Mouse (Mus musculus): ENCODE results near the gene Kif26a. TPM values are rescaled to one million over a fixed set of nuclear protein-coding genes. Genes with fewer than 3 reads are reported as not detected.
A peak's percentile ranks its signal among the peaks of the same experiment; 100 is the strongest.

Kif26a gene
- polyA plus RNA-seq, 1 experiment from 2014 or later = not detected

DNA sequence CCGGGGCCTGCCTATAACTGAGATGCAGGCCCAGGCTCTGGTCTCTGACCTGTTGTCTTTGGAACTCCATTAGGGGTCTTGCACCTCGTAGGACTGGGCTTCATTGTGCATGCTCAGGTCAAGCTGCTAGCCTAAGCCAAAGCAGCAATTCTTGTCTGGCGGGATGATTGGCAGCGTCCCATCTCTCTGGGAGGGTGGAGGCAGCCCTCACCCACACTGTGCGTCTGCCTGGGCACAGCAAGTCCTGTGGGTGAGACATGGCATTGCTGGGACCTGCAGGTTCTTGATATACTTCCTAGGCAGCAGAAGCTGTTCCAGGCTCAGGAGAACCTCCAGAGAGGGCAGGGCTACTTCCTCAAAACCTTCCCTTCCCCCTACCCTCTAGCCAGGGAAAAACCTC, 29.0 kb upstream of the Kif26a start:
- Histone ChIP-seq H3K36me3 (ENCODE audit: inconsistent target) (no peaks in the 10 kb centered on the region), H3K27ac (no peak overlapping the region), H3K4me3 (ENCODE audit: inconsistent target) (no peak overlapping the region), H3K79me2 (ENCODE audit: inconsistent target) (no peaks in the 10 kb centered on the region)
- 79% methylated on average over 5 of the region's 5 CpGs for WGBS (ENCODE audit: missing documents)

DNA sequence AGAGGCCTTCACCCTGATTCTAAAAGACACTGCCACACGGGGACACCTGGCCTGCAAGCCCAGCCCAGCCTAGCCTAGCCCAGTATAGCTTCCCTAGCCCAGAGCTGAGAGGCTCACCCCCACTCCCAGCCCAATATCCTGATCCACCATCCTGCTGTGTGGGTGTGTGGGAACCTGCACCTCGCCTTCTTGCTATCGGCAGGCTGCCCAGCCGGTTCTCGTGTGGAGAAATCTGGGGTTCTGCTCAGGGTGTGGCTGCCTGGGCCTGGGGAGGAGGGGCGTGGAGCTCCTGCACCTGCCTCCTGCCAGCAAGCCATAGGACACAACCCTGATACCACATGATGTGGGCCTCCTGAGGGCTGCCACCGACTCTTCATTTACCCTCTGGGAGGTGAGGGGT, 28.4 kb upstream of the Kif26a start:
- Histone ChIP-seq H3K36me3 (ENCODE audit: inconsistent target) (no peaks in the 10 kb centered on the region), H3K27ac (no peak overlapping the region), H3K4me3 (ENCODE audit: inconsistent target) (no peak overlapping the region), H3K79me2 (ENCODE audit: inconsistent target) (no peaks in the 10 kb centered on the region)
- WGBS (ENCODE audit: missing documents) = 89% methylated on average over 7 of the region's 7 CpGs

DNA sequence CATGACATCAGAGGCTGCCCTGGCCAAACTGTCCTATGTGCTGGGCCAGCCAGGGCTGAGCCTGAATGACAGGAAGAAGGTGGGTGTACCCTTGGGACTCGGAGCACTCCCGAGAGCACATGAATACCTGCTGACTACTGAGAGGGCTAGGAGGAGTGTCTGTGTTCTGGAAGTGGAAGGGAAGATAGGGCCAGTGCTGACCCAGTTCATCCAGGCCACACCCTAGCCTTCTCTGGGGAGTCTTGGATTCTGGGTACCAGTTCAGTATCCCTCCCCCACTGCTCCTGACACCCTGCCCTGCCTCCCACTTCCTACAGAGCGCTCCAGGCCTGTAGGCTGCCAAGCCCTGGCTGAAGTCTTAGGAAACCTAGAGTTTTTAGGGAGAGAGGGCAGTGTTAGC, 24.8 kb upstream of the Kif26a start:
- 86% methylated on average over 3 of the region's 3 CpGs for WGBS (ENCODE audit: missing documents)

DNA sequence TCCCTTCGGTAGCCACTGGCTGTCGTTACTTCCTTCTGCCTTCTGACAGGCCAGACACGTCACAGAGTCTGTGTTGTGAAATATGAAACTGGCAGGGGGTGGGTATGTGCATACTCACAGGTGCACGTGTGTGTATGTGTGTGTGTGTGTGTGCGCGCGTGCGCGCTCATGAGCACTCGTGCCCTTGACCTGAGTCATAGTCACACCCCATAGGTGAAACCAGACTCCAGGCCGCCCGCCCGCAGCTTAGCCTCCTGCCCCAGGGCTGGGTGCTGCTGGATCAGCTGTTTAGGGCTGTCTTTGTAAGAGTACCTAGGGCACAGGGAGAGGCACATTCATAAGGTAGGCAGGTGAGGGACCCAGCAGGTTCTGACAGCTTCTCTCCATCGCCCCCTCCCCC, 20.1 kb upstream of the Kif26a start:
- Histone ChIP-seq H3K79me2 (ENCODE audit: inconsistent target) (no peaks in the 10 kb centered on the region), H3K36me3 (ENCODE audit: inconsistent target) (no peaks in the 10 kb centered on the region), H3K4me3 (ENCODE audit: inconsistent target) (no peak overlapping the region), H3K27ac (no peak overlapping the region)
- WGBS (ENCODE audit: missing documents) = 29% methylated on average over 14 of the region's 14 CpGs

More for the DNA sequence above, 24.8 kb upstream of the Kif26a start:
- Histone ChIP-seq H3K4me3 (ENCODE audit: inconsistent target) (no peak overlapping the region), H3K79me2 (ENCODE audit: inconsistent target) (no peaks in the 10 kb centered on the region), H3K27ac (no peak overlapping the region), H3K36me3 (ENCODE audit: inconsistent target) (no peaks in the 10 kb centered on the region)

DNA sequence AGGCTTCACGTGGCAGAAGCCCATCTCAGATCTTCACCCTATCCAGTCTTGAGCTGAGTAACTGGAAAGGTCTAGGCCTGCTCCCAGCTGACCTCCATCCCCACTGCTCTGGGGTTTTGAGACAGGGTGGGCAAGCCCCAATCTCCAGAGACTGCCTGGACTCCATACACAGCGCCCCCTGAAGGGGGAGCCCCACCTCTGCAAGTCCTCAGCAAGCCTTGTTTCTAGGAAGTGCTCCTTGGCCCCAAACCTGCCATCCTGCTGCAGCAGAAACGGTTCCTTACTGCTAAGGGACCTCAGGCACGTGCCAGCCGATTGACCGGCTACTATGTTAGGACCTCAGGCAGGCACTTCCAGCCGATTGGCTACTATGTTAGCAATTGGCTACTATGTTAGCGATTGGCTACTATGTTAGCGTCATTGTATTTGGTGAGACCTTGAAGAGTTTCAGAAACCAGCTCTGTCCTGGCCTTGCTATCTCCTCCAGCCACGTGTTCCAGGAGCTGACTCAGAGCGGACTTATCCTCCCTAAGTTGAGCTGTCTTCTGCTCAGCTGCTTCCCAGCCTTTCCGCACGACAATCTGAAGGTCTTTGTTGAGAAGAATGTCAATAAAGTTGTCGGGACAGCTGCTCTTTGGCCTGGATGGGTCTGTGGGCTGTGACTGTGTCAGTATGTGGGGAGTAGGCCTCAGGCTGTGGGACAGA, 18.9 kb upstream of the Kif26a start:
- H3K36me3 ChIP-seq (ENCODE audit: inconsistent target) = no peaks in the 10 kb centered on the region
- H3K4me3 ChIP-seq (ENCODE audit: inconsistent target) = no peak overlapping the region
- H3K27ac ChIP-seq = no peak overlapping the region
- WGBS (ENCODE audit: missing documents) = 73% methylated on average over 14 of the region's 14 CpGs
- H3K79me2 ChIP-seq (ENCODE audit: inconsistent target) = no peaks in the 10 kb centered on the region

DNA sequence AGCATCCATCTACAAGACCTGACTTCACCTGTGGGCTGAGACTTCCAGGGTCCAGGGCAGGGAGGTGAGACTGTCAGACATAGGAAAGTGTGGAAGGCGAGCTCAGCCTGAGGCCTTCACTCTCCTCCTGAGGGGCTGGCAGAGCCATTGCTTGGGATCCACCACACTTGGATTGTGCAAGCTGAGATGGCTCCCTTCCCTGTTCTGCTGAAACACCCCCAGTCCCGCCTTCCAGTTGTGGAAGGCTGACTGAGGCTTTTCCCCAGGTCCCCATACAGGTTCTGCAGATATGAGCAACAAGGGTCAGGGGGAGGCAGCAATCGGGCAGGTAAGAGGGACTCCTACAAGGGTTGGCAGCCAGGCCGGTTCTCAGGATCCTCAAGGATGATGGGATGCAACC, 17.5 kb upstream of the Kif26a start:
- no peak overlapping the region for H3K4me3 ChIP-seq (ENCODE audit: inconsistent target)
- WGBS (ENCODE audit: missing documents) = 91% methylated on average over 4 of the region's 4 CpGs

DNA sequence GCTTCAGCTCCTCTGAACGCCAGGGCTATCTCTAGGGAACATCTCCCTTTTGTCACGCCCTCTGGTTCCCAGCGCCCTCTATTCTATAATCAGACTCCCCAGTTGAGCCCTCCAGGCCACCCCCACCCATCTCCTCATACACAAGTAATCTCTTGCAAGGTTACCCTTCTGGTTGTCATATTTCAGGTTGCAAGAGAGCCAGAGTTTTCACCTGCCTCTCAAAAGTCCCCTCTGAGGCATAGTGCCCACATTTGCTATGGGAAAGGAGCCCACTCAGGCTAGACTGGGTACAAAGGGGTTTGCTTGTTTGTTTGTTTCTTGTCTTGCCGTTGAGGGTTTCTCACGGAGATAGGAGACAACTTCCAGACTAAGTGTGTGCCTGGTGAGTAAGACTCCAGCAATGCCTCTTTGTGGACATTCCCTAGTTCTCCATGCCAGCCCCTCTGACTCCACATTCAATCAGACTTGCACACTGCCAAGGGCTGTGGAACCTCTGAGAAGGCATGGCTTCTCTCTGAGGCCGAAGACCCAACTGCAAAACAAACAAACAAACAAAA, 16.6 kb upstream of the Kif26a start:
- no peaks in the 10 kb centered on the region for H3K79me2 ChIP-seq (ENCODE audit: inconsistent target)
- WGBS (ENCODE audit: missing documents) = 79% methylated on average over 6 of the region's 6 CpGs
- no peak overlapping the region for H3K27ac ChIP-seq
- no peaks in the 10 kb centered on the region for H3K36me3 ChIP-seq (ENCODE audit: inconsistent target)
- H3K4me3 ChIP-seq (ENCODE audit: inconsistent target) = no peak overlapping the region

More for the DNA sequence above, 17.5 kb upstream of the Kif26a start:
- Histone ChIP-seq H3K27ac (no peak overlapping the region), H3K79me2 (ENCODE audit: inconsistent target) (no peaks in the 10 kb centered on the region), H3K36me3 (ENCODE audit: inconsistent target) (no peaks in the 10 kb centered on the region)

DNA sequence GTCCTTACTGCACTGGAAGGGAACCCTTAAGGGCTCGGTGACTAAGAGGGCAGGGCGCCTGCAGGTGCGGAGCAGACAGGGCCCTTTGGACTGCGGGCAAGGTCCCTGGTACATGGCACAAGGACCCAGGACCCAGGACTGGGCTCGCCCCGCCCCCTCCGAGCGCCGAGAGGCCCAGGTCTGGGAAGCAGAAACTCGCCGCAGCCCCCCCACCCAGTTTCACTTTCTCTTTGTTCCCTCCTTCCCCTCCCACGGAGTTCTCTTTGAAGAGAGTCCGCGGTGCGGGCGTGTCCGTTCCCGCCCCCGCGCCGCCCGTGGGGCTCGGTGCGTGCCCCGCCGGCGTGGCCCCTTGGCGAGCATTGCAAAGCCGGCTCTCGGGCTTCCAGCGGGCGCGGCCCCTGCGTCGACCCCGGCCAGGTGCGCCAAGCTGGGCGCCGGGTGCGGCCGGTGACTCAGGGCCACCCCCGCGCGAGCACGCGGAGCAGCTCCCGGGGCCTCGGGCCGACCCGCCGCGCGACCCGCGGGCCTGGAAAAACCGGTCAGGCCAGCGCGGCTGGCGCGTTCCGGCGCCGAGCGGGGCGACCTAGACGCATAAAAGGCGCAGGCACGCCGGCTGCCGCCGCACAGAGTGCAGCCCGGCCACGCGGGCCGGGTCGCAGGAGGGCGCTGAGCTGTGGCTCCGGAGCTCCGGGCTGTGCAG, 15.7 kb upstream of the Kif26a start:
- H3K27ac ChIP-seq = no peak overlapping the region
- peak overlapping the region; percentile 16; the same call in 1 of the 2 replicates for H3K4me3 ChIP-seq (ENCODE audit: inconsistent target)
- H3K36me3 ChIP-seq (ENCODE audit: inconsistent target) = no peaks in the 10 kb centered on the region
- H3K79me2 ChIP-seq (ENCODE audit: inconsistent target) = no peaks in the 10 kb centered on the region
- 1% methylated on average over 64 of the region's 79 CpGs for WGBS (ENCODE audit: missing documents)

DNA sequence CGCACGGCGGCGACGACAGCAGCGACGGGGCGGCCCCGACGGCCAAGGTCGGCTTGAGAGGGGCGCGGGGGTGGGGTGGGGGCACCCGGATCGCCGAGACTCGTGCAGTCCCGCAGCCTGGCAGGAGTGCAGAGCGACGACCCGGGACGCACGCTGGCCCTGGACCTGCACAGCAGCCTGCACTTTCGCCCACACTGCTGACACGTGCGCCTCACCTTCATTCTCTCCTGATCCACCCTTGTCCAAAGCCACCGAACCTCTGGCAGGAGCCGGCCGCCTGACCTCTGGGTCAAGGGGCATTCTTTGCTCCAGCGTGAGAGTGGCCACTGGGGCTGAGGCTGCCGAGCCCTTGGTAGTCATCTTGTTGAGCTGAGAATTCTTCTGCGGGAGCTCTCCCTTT, 15.1 kb upstream of the Kif26a start:
- Histone ChIP-seq H3K79me2 (ENCODE audit: inconsistent target) (no peaks in the 10 kb centered on the region), H3K4me3 (ENCODE audit: inconsistent target) (no peak overlapping the region), H3K36me3 (ENCODE audit: inconsistent target) (no peaks in the 10 kb centered on the region), H3K27ac (no peak overlapping the region)
- WGBS (ENCODE audit: missing documents) = 25% methylated on average over 32 of the region's 32 CpGs

DNA sequence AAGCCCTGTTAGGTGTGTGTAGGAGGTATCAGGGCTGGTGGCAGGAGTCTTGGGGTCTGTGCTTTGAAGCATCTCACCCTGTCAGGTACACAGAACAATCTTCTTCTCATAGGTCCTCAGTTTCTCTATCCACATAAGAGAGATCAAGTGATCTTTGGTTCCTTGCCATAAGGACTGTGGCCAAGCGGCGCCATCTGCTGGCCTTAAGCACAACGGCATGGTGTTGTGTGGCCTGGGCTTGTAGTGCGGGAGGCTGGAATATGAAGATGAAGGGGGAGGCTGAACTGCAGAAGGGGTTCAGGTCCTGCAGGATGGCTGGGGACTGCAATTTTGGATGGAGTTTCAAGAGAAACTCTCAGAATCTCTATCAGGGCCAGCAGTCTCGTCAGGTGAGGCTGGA, 5.8 kb upstream of the Kif26a start:
- Histone ChIP-seq H3K36me3 (ENCODE audit: inconsistent target) (no peaks in the 10 kb centered on the region), H3K4me3 (ENCODE audit: inconsistent target) (no peak overlapping the region)

DNA sequence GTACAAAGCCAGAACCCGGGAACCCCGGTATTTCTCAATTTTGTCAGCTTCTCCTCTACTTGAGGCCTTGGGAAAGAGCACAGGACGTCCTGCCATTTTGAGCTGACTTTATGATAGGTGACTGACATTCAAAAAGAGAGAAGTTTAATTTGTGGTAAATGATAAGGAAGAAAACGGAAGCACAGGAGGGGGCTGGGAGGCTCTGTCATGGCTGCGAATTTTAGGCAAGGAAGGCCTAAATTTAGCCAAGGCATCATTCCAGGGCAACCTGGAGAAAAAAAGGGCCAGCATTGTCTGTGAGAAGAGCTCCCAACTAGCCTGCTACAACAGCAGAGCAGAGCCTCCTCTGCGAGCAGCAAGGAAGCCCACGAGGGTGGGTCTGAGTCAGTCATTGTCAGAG, 5.3 kb upstream of the Kif26a start:
- WGBS (ENCODE audit: missing documents) = 23% methylated on average over 7 of the region's 7 CpGs
- no peaks in the 10 kb centered on the region for H3K79me2 ChIP-seq (ENCODE audit: inconsistent target)
- H3K27ac ChIP-seq = no peak overlapping the region
- no peaks in the 10 kb centered on the region for H3K36me3 ChIP-seq (ENCODE audit: inconsistent target)
- no peak overlapping the region for H3K4me3 ChIP-seq (ENCODE audit: inconsistent target)

More for the DNA sequence above, 5.8 kb upstream of the Kif26a start:
- Histone ChIP-seq H3K27ac (no peak overlapping the region), H3K79me2 (ENCODE audit: inconsistent target) (no peaks in the 10 kb centered on the region)
- WGBS (ENCODE audit: missing documents) = 5% methylated on average over 5 of the region's 5 CpGs

DNA sequence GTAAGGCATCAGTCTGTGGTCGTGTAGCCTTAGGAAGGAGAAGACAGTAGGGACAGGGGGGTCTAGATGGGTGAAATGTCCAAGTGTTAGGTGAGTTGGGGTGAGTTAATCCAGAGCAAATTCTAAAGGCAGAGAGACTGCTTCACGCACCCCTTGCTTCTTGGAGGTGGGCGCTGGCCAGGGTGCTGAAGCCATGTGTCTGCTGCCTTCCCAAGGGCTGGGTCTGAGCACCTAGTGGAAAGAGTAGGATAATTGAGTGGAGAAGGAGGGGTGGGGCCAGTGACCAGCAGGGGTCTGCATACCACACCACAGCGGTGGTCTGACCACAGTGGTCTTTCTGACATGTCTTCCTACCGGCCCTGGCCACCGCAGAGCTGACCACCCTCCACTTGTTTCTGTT, 4.7 kb upstream of the Kif26a start:
- H3K27ac ChIP-seq = no peak overlapping the region
- H3K4me3 ChIP-seq (ENCODE audit: inconsistent target) = no peak overlapping the region
- H3K79me2 ChIP-seq (ENCODE audit: inconsistent target) = no peaks in the 10 kb centered on the region
- 12% methylated on average over 6 of the region's 6 CpGs for WGBS (ENCODE audit: missing documents)
- H3K36me3 ChIP-seq (ENCODE audit: inconsistent target) = no peaks in the 10 kb centered on the region

DNA sequence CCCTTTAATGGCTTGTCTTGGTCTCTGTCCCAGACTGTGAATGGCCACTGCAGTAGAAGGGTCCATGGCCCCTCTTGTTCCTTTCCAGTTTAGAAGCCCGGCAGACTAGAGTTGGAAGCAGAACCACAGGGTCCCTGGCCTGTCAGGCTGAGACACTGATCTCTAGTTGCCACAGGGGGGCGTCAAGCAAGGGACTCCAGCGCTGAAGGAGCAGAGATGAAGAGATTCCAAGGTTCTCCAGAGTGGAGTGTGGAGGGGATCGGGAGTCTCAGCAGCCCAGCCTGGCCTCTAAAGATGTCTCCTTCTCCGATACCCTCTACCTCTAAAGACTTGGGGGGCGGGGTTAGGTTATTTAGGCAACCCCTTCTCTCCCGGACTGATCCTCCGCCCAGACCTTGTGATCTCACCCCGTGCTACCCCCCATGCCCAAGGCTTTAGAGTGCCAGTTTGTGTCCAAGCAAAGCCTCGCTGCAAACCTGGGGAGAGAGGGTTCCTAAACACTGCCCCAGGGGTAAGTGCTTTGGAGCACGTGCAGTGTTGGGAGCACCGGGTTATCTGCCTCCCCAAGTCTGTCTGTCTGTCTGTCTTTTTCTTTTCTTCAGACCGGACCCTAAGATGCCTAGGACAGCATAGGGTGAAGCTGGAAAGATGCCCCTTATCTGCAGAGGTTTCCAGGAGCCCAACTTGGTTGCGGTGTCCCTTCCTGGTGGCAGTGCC, 2.7 kb upstream of the Kif26a start:
- no peak overlapping the region for H3K27ac ChIP-seq
- H3K79me2 ChIP-seq (ENCODE audit: inconsistent target) = no peaks in the 10 kb centered on the region
- H3K36me3 ChIP-seq (ENCODE audit: inconsistent target) = no peaks in the 10 kb centered on the region
- H3K4me3 ChIP-seq (ENCODE audit: inconsistent target) = no peak overlapping the region
- 10% methylated on average over 14 of the region's 14 CpGs for WGBS (ENCODE audit: missing documents)

DNA sequence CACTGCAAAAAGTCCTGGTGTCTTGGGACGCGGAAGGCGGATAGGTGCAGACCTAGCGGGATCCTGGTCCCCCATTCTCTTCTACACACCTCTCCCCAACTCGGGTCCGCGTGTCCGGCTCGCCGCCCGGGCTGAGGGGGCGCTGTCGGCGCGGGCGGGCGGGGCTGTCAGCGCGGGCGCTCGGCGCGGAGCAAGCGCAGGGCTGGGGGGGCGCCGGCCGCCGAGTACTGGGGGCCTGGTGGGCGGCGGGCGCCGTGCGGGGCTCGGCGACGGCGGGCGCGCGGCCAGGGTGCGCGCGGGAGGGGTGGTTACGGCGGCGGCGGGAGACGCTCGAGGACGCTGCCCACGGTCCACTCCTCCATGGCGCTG, 2.2 kb upstream of the Kif26a start:
- Histone ChIP-seq H3K79me2 (ENCODE audit: inconsistent target) (no peaks in the 10 kb centered on the region), H3K4me3 (ENCODE audit: inconsistent target) (no peak overlapping the region), H3K36me3 (ENCODE audit: inconsistent target) (no peaks in the 10 kb centered on the region), H3K27ac (no peak overlapping the region)
- 1% methylated on average over 39 of the region's 52 CpGs for WGBS (ENCODE audit: missing documents)

Measured in macrophage (primary cell).